Mouse (Mus musculus) spleen, adult 2 months (tissue): ENCODE results near the gene Vps16.

Source experiments
- CTCF ChIP-seq: fragments of 200-500 bp; IDR thresholded peaks from 2 replicates; pipeline ENCODE4 v1.5.1; 2011; ENCODE audit warnings: mild to moderate bottlenecking, inconsistent platforms; ENCODE audit not compliant: insufficient read depth, insufficient read length, insufficient replicate concordance; ENCODE audit errors: extremely low read depth
- POLR2A ChIP-seq: fragments of 200-500 bp; IDR thresholded peaks from 2 replicates; pipeline ENCODE4 v1.6.1; 2011; ENCODE audit warnings: low read depth, low read length, inconsistent platforms

DNA sequence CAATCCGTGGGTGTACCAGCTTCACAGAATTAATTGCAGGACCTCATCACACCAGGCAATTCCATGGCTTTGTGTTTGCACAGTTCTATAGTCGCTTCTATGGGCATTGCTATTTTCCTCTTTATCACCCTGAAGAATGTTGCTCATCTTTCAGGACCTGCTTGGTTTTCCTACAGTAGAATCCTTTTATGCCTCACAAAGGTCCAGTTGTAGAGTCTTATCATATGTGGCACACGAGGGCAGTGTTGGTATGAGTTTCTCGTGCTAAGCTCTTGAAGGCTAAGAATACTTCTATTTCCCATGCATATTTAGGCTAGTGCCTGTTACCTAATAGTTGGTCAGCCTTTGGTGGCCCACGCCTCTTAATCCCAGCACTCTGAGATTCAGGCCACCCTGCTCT lies 973 bp downstream of the Vps16 start:
- no peak for TF ChIP-seq POLR2A
- no peak for TF ChIP-seq CTCF
